ENCODE assay signal across 7 mouse cellular contexts in the genomic region with DNA sequence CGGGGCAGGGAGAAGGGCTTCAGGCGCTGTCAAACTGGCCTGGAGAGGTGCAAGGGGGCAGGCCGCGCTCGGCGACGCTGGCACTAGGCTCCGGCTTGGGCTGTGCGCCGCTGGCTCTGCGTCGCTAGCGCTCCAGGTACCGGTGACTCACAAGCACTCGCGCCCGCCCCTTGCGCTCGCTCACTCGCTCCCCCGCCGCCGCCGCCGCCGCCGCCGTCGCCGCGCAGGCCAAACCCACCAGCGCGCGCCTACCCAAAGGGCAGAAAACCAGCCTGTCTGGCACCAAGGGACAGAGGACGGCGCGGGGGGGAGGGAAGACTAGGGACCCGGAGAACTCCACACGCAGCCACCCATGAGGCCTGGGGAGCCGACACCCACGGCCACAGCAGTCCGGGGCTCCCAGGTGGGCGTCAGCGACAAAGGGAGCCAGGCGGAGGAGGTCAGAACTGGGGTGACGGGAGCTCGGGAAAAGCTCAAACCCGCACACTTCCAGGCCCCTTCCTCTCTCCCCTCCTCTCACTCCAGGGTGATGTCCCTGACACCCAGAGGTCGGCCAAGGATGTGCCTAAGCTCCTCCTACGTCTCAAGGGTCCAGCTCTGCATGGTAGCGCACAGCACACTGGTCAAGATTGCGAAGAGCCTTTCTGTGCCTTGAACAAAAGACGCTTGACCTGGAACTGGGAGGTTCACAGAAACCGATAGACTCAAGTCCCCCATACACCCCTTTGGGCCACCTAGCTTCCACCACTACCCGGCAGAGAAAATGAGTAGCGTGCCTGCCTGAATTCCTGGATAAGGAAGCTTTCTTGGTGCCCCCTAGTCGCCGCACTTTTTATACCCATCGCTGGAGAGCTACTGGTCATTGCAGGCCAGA. TPM values are rescaled to one million over a fixed set of nuclear protein-coding genes. Genes with fewer than 3 reads are reported as not detected.
A peak's percentile ranks its signal among the peaks of the same experiment; 100 is the strongest.
DNase-seq lines count a peak whose midpoint lies in the region; ATAC-seq and TF ChIP-seq lines count a peak whose summit lies in the region.

Nebl (minus strand) TSS at position 508 of the 874 bp plus-strand sequence.

- H3K27ac ChIP-seq in forebrain, embryonic 13.5 days, result peak within 1 kb of the TSS; percentile 44
- peak within 1 kb of the TSS; percentile 87 for H3K27ac ChIP-seq in hindbrain, embryonic 10.5 days
- H3K27ac ChIP-seq in left cerebral cortex, adult 2 months, result peak within 1 kb of the TSS; percentile 95

- H3K9ac ChIP-seq in forebrain, embryonic 13.5 days, result peak within 1 kb of the TSS; percentile 75

- ATAC-seq in forebrain, embryonic 13.5 days, result peak; percentile 92
- ATAC-seq in megakaryocyte, adult 5-6 weeks (ENCODE audit: poor library complexity, severe bottlenecking), result peak; percentile 33; the same call in 1 of the 2 replicates

- DNase-seq in MN1 (ENCODE audit: low spot score), result peak; percentile 70
- DNase-seq in brain, embryonic 14.5 days (ENCODE audit: low read depth), result peak; percentile 84
- DNase-seq in hindbrain, embryonic 10.5 days (ENCODE audit: low spot score), result peak; percentile 71
- DNase-seq in left cerebral cortex, adult 2 months (ENCODE audit: extremely low spot score in 1 of 2, low spot score in 2 of 2), result peak; percentile 72 to 79
- peak; percentile 75 to 80 for DNase-seq in right cerebral cortex, postnatal 10 days (ENCODE audit: low spot score in 2 of 2)

- no peak for TF ChIP-seq POLR2A in brain, embryonic 14.5 days (IDR thresholded peaks at IDR 0.05; ENCODE audit: borderline replicate concordance, extremely low read depth, insufficient read depth, insufficient read length, poor library complexity, severe bottlenecking)

- H3K27me3 ChIP-seq in forebrain, embryonic 13.5 days, result peaks cover 27% of the 10 kb centered on the region
- H3K27me3 ChIP-seq in hindbrain, embryonic 10.5 days (ENCODE audit: insufficient read depth, poor library complexity, severe bottlenecking), result peaks cover 59% of the 10 kb centered on the region

- no peaks in the 10 kb centered on the region for H3K9me3 ChIP-seq in forebrain, embryonic 13.5 days (replicated peaks)
- no peaks in the 10 kb centered on the region for H3K9me3 ChIP-seq in hindbrain, embryonic 10.5 days

- intact Hi-C loops in left cerebral cortex, adult 2 months (cut with DNase I), result loop anchor here (2.0 to 10.0 kb wide), 6 partner anchors 86 to 316 kb away; partner anchors contain the start of gene Skida1

- no peaks in the 10 kb centered on the region for H3K36me3 ChIP-seq in forebrain, embryonic 13.5 days (ENCODE audit: poor library complexity, severe bottlenecking)
- no peaks in the 10 kb centered on the region for H3K36me3 ChIP-seq in hindbrain, embryonic 10.5 days

- under 1% methylated on average over 57 of the region's 59 CpGs for WGBS in forebrain, embryonic 13.5 days
- WGBS in hindbrain, embryonic 10.5 days, result under 1% methylated on average over 58 of the region's 59 CpGs

- peaks cover 21% of the 10 kb centered on the region for H3K4me1 ChIP-seq in forebrain, embryonic 13.5 days
- peaks cover 32% of the 10 kb centered on the region for H3K4me1 ChIP-seq in hindbrain, embryonic 10.5 days (replicated peaks)

- H3K4me3 ChIP-seq in forebrain, embryonic 13.5 days, result peak within 1 kb of the TSS; percentile 72
- peak within 1 kb of the TSS; percentile 73 for H3K4me3 ChIP-seq in hindbrain, embryonic 10.5 days
- H3K4me3 ChIP-seq in left cerebral cortex, adult 2 months, result peak within 1 kb of the TSS; percentile 92

- H3K4me2 ChIP-seq in forebrain, embryonic 13.5 days, result peak within 1 kb of the TSS; percentile 95

- TF ChIP-seq CTCF in brain, embryonic 14.5 days (IDR thresholded peaks at IDR 0.05; ENCODE audit: borderline replicate concordance, extremely low read depth, insufficient read depth, insufficient read length), result peak; percentile 17; the same call in 1 of the 2 replicates
- TF ChIP-seq CTCF in left cerebral cortex, adult 2 months (IDR thresholded peaks at IDR 0.05), result peak; percentile 34

RNA-seq across cellular contexts. Expression of gene Nebl, which starts in this region (rescaled TPM):
- polyA plus RNA-seq in brain, embryonic 14.5 days (2012; rRNA removed), result 6.6 and 9.1 TPM in 2 replicates
- 4.5 and 5.7 TPM in 2 replicates for polyA plus RNA-seq in forebrain, embryonic 13.5 days (2015; fragmentation: Nextera tagmentation; extraction: Ambion mirVana)
- 6.3 and 8.1 TPM in 2 replicates for polyA plus RNA-seq in hindbrain, embryonic 10.5 days (2016; fragmentation: Nextera tagmentation; extraction: Ambion mirVana)
- 10 to 100 TPM; 80.3 to 80.9 TPM for total RNA-seq in left cerebral cortex, adult 2 months (2021)
- 0.13 and 0.25 TPM in 2 replicates for total RNA-seq in megakaryocyte, adult 5-6 weeks (2015)
- 0.08 and 0.18 TPM in 2 replicates for total RNA-seq in megakaryocyte, adult 5-6 weeks (2017)

Comparison
In these comparisons a context has a peak if more than half of its experiments do, and no peak if none do; other contexts are left out.
1. Peak in every context shown above with its lines: DNase-seq, ATAC-seq, H3K4me3 ChIP-seq and H3K27ac ChIP-seq.
2. RNA of gene Nebl (total RNA-seq): 80.3 to 80.9 TPM in left cerebral cortex, adult 2 months; 0.08 to 0.25 TPM in megakaryocyte, adult 5-6 weeks; every median in the first group is over 10 times any median in the second.
3. Peak in ATAC-seq in megakaryocyte, adult 5-6 weeks; RNA of the gene not detected or under 1 TPM.
4. H3K27ac ChIP-seq: peak in every context shown above with its lines; median percentile 95 in left cerebral cortex, adult 2 months; 87 in hindbrain, embryonic 10.5 days; 44 in forebrain, embryonic 13.5 days.